Comparison of ENCODE assay signal across 25 mouse cellular contexts in genomic region chr12:31228878-31229277, GRCm38 (mm10). TPM values are rescaled to one million over a fixed set of nuclear protein-coding genes. Genes with fewer than 3 reads are reported as not detected.
DNase-seq lines count a peak whose midpoint lies in the region; ATAC-seq and TF ChIP-seq lines count a peak whose summit lies in the region.
"Had no signal": no experiment of that assay in that cellular context is flagged by ENCODE, and none has a peak within 500 bp of the region (broad histone marks: within the 10 kb centered on the region; RNA-seq: fewer than 3 reads in every experiment).

No protein-coding gene starts in this region.

- 0 out of 2 replicates have a peak, but pooled peaks have one; percentile 26 for TF ChIP-seq EP300 in ES-Bruce4 (IDR thresholded peaks at IDR 0.05; ENCODE audit: insufficient read depth, low read depth, low read length)

- WGBS in heart, embryonic 12.5 days: 31% methylated on average over 7 of the region's 7 CpGs
- WGBS in kidney, embryonic 15.5 days: 36% methylated on average over 7 of the region's 7 CpGs
- 57% methylated on average over 7 of the region's 7 CpGs for WGBS in limb, embryonic 10.5 days

- no peak overlapping the region for H3K9ac ChIP-seq in heart, embryonic 12.5 days
- no peak overlapping the region for H3K9ac ChIP-seq in kidney, embryonic 15.5 days
- H3K9ac ChIP-seq in ES-Bruce4 (ENCODE audit: low read depth, poor library complexity, severe bottlenecking): no peak overlapping the region
- H3K9ac ChIP-seq: embryonic facial prominence, embryonic 13.5 days; hindbrain, embryonic 14.5 days; neural tube, embryonic 15.5 days had no signal

- H3K27me3 ChIP-seq in heart, embryonic 12.5 days (replicated peaks): no peaks in the 10 kb centered on the region
- no peaks in the 10 kb centered on the region for H3K27me3 ChIP-seq in kidney, embryonic 15.5 days
- no peaks in the 10 kb centered on the region for H3K27me3 ChIP-seq in ES-Bruce4 (ENCODE audit: control insufficient read depth, insufficient read depth, low read length, poor library complexity, severe bottlenecking)
- no peaks in the 10 kb centered on the region for H3K27me3 ChIP-seq in limb, embryonic 10.5 days (ENCODE audit: low read depth, poor library complexity, severe bottlenecking)
- H3K27me3 ChIP-seq: embryonic facial prominence, embryonic 13.5 days; neural tube, embryonic 15.5 days; Patski had no signal

- no peak for TF ChIP-seq POLR2A in ES-Bruce4 (IDR thresholded peaks at IDR 0.05; ENCODE audit: insufficient read depth, low read length)

- no peaks in the 10 kb centered on the region for H3K9me3 ChIP-seq in heart, embryonic 12.5 days (replicated peaks)
- H3K9me3 ChIP-seq in kidney, embryonic 15.5 days (replicated peaks): no peaks in the 10 kb centered on the region
- H3K9me3 ChIP-seq in ES-Bruce4 (replicated peaks; ENCODE audit: control insufficient read depth, insufficient read depth, low read length, poor library complexity, severe bottlenecking): no peaks in the 10 kb centered on the region
- H3K9me3 ChIP-seq in limb, embryonic 10.5 days (replicated peaks): no peaks in the 10 kb centered on the region
- H3K9me3 ChIP-seq: embryonic facial prominence, embryonic 13.5 days; neural tube, embryonic 15.5 days had no signal

- peak overlapping the region; percentile 60 for H3K27ac ChIP-seq in heart, embryonic 12.5 days (ENCODE audit: poor library complexity, severe bottlenecking)
- H3K27ac ChIP-seq in kidney, embryonic 15.5 days: peak overlapping the region; percentile 62
- no peak overlapping the region for H3K27ac ChIP-seq in ES-Bruce4 (ENCODE audit: insufficient read depth, low read length)
- H3K27ac ChIP-seq in limb, embryonic 10.5 days: peak overlapping the region; percentile 21; the same call in 1 of the 2 replicates
- H3K27ac ChIP-seq: embryonic facial prominence, embryonic 13.5 days; hindbrain, embryonic 14.5 days; neural tube, embryonic 15.5 days had no signal

- no peak for TF ChIP-seq CTCF in ES-Bruce4 (IDR thresholded peaks at IDR 0.05; ENCODE audit: low read depth, low read length)

- DNase-seq in heart, adult 18-20 months: no peak
- DNase-seq in kidney, adult 9 months: no peak
- DNase-seq in limb, embryonic 10.5 days (ENCODE audit: low spot score): peak; percentile 30
- DNase-seq in layer of hippocampus, adult 11-12 months (ENCODE audit: low spot score): no peak
- DNase-seq: adrenal gland, postnatal 14 days; B cell, adult 2 months; cerebellum, adult 18-20 months; cerebellum, postnatal 36 days; lung, adult 2 months; midbrain, embryonic 14.5 days; thymus, postnatal 36 days had no signal

- ATAC-seq in heart, embryonic 12.5 days (ENCODE audit: insufficient number of reproducible peaks, low FRiP score): no peak
- ATAC-seq in kidney, embryonic 15.5 days (replicated peaks; ENCODE audit: low FRiP score): no peak
- ATAC-seq: activated CD4-positive, CD25-positive, alpha-beta regulatory T cell, adult 4 months; forebrain, embryonic 16.5 days; Patski had no signal

- H3K36me3 ChIP-seq in heart, embryonic 12.5 days: no peaks in the 10 kb centered on the region
- H3K36me3 ChIP-seq in kidney, embryonic 15.5 days: no peaks in the 10 kb centered on the region
- H3K36me3 ChIP-seq in ES-Bruce4 (ENCODE audit: control insufficient read depth, insufficient read depth, low read length, poor library complexity, severe bottlenecking): no peaks in the 10 kb centered on the region
- H3K36me3 ChIP-seq in limb, embryonic 10.5 days: no peaks in the 10 kb centered on the region
- H3K36me3 ChIP-seq: embryonic facial prominence, embryonic 13.5 days; neural tube, embryonic 15.5 days had no signal

- H3K4me2 ChIP-seq in heart, embryonic 12.5 days: no peak overlapping the region
- no peak overlapping the region for H3K4me2 ChIP-seq in kidney, embryonic 15.5 days
- H3K4me2 ChIP-seq: embryonic facial prominence, embryonic 13.5 days; hindbrain, embryonic 14.5 days; liver, embryonic 11.5 days; neural tube, embryonic 15.5 days had no signal

- H3K4me1 ChIP-seq in heart, embryonic 12.5 days (replicated peaks): peaks cover 25% of the 10 kb centered on the region
- peaks cover 12% of the 10 kb centered on the region for H3K4me1 ChIP-seq in kidney, embryonic 15.5 days
- peaks cover 2% of the 10 kb centered on the region for H3K4me1 ChIP-seq in ES-Bruce4 (ENCODE audit: control insufficient read depth, insufficient read depth, low read length)
- peaks cover 18% of the 10 kb centered on the region for H3K4me1 ChIP-seq in limb, embryonic 10.5 days
- H3K4me1 ChIP-seq: neural tube, embryonic 15.5 days had no signal

- no peak overlapping the region for H3K4me3 ChIP-seq in heart, embryonic 12.5 days
- H3K4me3 ChIP-seq in kidney, embryonic 15.5 days (replicated peaks): no peak overlapping the region
- H3K4me3 ChIP-seq in ES-Bruce4 (ENCODE audit: low read depth, low read length): no peak overlapping the region
- H3K4me3 ChIP-seq in limb, embryonic 10.5 days: no peak overlapping the region
- H3K4me3 ChIP-seq: embryonic facial prominence, embryonic 13.5 days; myocyte; neural tube, embryonic 15.5 days had no signal

RNA-seq across cellular contexts. Expression of gene Gm6993, which starts 11.7 kb away (rescaled TPM):
- polyA plus RNA-seq in heart, embryonic 12.5 days (2016; fragmentation: Nextera tagmentation; extraction: Ambion mirVana): not detected in 2 replicates
- total RNA-seq in heart, adult 18-20 months (2021): not detected
- polyA plus RNA-seq in kidney, embryonic 15.5 days (2015; fragmentation: Nextera tagmentation; extraction: Ambion mirVana): not detected in 2 replicates
- not detected in 2 replicates for polyA plus RNA-seq in ES-Bruce4 (2011; ENCODE audit: insufficient read depth, insufficient read length, low read depth, missing spikeins)
- polyA plus RNA-seq in limb, embryonic 10.5 days (2016; fragmentation: Nextera tagmentation; extraction: Ambion mirVana): not detected in 2 replicates
- total RNA-seq: adrenal gland, postnatal 14 days; gastrocnemius, postnatal 4 days; layer of hippocampus, postnatal 14 days; left cerebral cortex, postnatal 25 days had no signal
- polyA plus RNA-seq: activated CD4-positive, CD25-positive, alpha-beta regulatory T cell, adult 4 months; embryonic facial prominence, embryonic 13.5 days; forebrain, embryonic 16.5 days; hindbrain, embryonic 14.5 days; liver, embryonic 11.5 days; lung, adult 2 months; midbrain, embryonic 14.5 days; myocyte; neural tube, embryonic 15.5 days; Patski had no signal

RNA-seq across cellular contexts. Expression of gene Lamb1, which starts 36.2 kb away (rescaled TPM):
- polyA plus RNA-seq in heart, embryonic 12.5 days (2016; fragmentation: Nextera tagmentation; extraction: Ambion mirVana): 127 and 132 TPM in 2 replicates
- total RNA-seq in heart, adult 18-20 months (2021): 10 to 100 TPM; 49.0 to 56.0 TPM
- 134 and 144 TPM in 2 replicates for polyA plus RNA-seq in kidney, embryonic 15.5 days (2015; fragmentation: Nextera tagmentation; extraction: Ambion mirVana)
- polyA plus RNA-seq in ES-Bruce4 (2011; ENCODE audit: insufficient read depth, insufficient read length, low read depth, missing spikeins): 142 and 163 TPM in 2 replicates
- 40.5 and 44.6 TPM in 2 replicates for polyA plus RNA-seq in limb, embryonic 10.5 days (2016; fragmentation: Nextera tagmentation; extraction: Ambion mirVana)
- polyA plus RNA-seq: activated CD4-positive, CD25-positive, alpha-beta regulatory T cell, adult 4 months had no signal
